11 mouse cellular contexts compared by ENCODE assay signal in the genomic region with DNA sequence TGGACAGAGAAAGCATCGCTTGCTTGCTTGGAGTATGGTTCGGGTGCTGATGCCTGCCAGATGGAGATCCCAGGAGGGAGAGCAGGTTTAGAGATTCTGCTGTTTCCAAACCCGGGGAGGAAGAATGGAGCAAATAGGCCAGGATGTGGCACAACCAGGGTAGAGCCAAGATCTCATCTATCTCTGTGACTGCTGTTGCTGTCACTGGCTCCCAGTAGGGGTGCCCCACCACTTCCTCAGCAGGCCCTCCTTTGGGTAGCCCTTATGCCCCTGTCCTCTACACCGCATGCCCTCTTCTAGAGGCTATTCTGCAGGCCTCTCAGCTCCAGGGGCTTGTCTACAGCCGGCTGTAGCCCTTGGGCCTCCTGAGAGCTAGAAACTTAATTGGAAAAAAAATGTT.
"Had no signal": no experiment of that assay in that cellular context is flagged by ENCODE, and none has a peak within 500 bp of the region (broad histone marks: within the 10 kb centered on the region; RNA-seq: fewer than 3 reads in every experiment).

No protein-coding gene starts in this region.

- H3K27me3 ChIP-seq: limb, embryonic 13.5 days; liver, embryonic 13.5 days; midbrain, embryonic 12.5 days; midbrain, embryonic 15.5 days; neural tube, embryonic 12.5 days; neural tube, embryonic 15.5 days had no signal

- H3K4me2 ChIP-seq: limb, embryonic 13.5 days; liver, embryonic 13.5 days; lung, embryonic 14.5 days; midbrain, embryonic 12.5 days; midbrain, embryonic 15.5 days; neural tube, embryonic 12.5 days; neural tube, embryonic 15.5 days had no signal

- H3K4me3 ChIP-seq: left cerebral cortex, adult 2 months; limb, embryonic 10.5 days; limb, embryonic 13.5 days; liver, embryonic 13.5 days; midbrain, embryonic 12.5 days; midbrain, embryonic 15.5 days; neural tube, embryonic 12.5 days; neural tube, embryonic 15.5 days had no signal

- H3K36me3 ChIP-seq: limb, embryonic 10.5 days; limb, embryonic 13.5 days; liver, embryonic 13.5 days; midbrain, embryonic 12.5 days; midbrain, embryonic 15.5 days; neural tube, embryonic 12.5 days; neural tube, embryonic 15.5 days had no signal

- H3K27ac ChIP-seq: kidney, postnatal 0 days; left cerebral cortex, adult 2 months; limb, embryonic 10.5 days; limb, embryonic 13.5 days; liver, embryonic 13.5 days; midbrain, embryonic 12.5 days; midbrain, embryonic 15.5 days; neural tube, embryonic 12.5 days; neural tube, embryonic 15.5 days; stomach, postnatal 0 days had no signal

- H3K4me1 ChIP-seq: limb, embryonic 10.5 days; limb, embryonic 13.5 days; liver, embryonic 13.5 days; midbrain, embryonic 12.5 days; midbrain, embryonic 15.5 days; neural tube, embryonic 12.5 days; neural tube, embryonic 15.5 days had no signal

- H3K9ac ChIP-seq: limb, embryonic 13.5 days; liver, embryonic 13.5 days; lung, embryonic 14.5 days; midbrain, embryonic 12.5 days; midbrain, embryonic 15.5 days; neural tube, embryonic 12.5 days; neural tube, embryonic 15.5 days had no signal

- H3K9me3 ChIP-seq: limb, embryonic 10.5 days; limb, embryonic 13.5 days; liver, embryonic 13.5 days; midbrain, embryonic 12.5 days; midbrain, embryonic 15.5 days; neural tube, embryonic 12.5 days; neural tube, embryonic 15.5 days had no signal
